Mouse (Mus musculus) G1E (cell line): ENCODE results near the gene Gstm5.

Experiments used
- CTCF ChIP-seq: IDR thresholded peaks from 2 replicates; pipeline ENCODE4 v1.5.1; 2012; ENCODE audit warnings: low read depth, low read length, inconsistent platforms, mixed read lengths
- GATA1 ChIP-seq: IDR thresholded peaks from 2 replicates; pipeline ENCODE4 v1.6.1; 2012; ENCODE audit warnings: borderline replicate concordance, low read length, inconsistent platforms, mixed read lengths
- GATA2 ChIP-seq: IDR thresholded peaks from 2 replicates; pipeline ENCODE4 v1.6.1; 2012; ENCODE audit warnings: low read depth, low read length, inconsistent platforms, borderline replicate concordance
- TAL1 ChIP-seq: conservative IDR thresholded peaks from 2 replicates; pipeline ENCODE4 v1.6.1; 2012; ENCODE audit warnings: low read depth, low read length, inconsistent platforms, mixed read lengths

GRCm38 (mm10) chr3:107857646-107858045, 38.0 kb upstream of the Gstm5 start:
- TF ChIP-seq GATA2 (no peak), CTCF (no peak), GATA1 (no peak), TAL1 (no peak)
